Mouse (Mus musculus) granulocyte monocyte progenitor cell, adult 5-6 weeks (primary cell): ENCODE results near the gene Ppy. TPM values are rescaled to one million over a fixed set of nuclear protein-coding genes. Genes with fewer than 3 reads are reported as not detected.

Experiments used
- ATAC-seq: replicated peaks from 2 replicates; pipeline ENCODE4 v1.8.0; 2016; ENCODE audit warnings: mild to moderate bottlenecking, moderate TSS enrichment, inconsistent platforms; ENCODE audit not compliant: poor library complexity, severe bottlenecking
- total RNA-seq, 2 experiments: library from RNA; stranded (forward) in 1 of 2; stranded (reverse) in 1 of 2; fragments of 200-712, 200-1000 nt in 1 of 2; fragments of >200 nt in 1 of 2; fragmentation: Nextera tagmentation in 1 of 2; gene quantifications; 2 replicates each; pipeline ENCODE4 v1.2.3; 2014 to 2017

Gene Ppy
- total RNA-seq, 2 experiments from 2014 or later, result not detected

DNA sequence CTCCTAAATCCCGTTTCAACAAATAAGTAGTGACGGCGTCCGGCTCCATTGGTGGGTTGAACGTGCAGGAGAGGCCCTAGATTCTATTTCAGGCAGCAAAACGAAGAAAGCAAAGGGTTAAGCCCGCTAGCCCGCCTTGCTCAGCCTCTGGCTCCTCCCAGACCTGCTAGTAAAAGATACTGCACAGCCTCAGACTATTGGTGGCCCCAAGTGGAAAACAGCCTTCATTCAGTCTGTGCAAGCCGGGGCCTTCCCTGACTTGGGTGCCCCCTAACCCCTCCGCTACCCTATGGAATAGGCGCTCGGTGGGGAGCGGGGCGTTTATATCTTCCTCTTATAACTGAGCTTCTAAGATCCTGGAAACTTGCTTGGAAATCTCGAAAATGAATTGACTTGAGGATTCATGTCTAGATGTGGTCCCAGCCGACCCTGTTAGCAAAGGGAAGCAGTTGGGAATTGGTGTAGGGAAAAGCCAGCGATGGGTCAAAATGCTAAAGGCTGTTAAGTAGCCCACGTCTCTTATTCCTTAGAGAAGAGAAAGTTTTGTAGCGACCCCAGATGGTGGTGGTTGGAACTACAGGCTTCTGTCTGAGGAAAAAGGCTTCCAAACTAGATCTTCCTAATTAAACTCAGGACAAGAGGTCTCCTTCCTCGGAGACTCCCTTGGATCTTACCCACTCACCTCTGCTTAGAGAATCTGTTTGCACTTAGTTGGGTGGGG lies 11.9 kb downstream of the Ppy start:
- ATAC-seq, result peak; percentile 20; the same call in 1 of the 2 replicates

DNA sequence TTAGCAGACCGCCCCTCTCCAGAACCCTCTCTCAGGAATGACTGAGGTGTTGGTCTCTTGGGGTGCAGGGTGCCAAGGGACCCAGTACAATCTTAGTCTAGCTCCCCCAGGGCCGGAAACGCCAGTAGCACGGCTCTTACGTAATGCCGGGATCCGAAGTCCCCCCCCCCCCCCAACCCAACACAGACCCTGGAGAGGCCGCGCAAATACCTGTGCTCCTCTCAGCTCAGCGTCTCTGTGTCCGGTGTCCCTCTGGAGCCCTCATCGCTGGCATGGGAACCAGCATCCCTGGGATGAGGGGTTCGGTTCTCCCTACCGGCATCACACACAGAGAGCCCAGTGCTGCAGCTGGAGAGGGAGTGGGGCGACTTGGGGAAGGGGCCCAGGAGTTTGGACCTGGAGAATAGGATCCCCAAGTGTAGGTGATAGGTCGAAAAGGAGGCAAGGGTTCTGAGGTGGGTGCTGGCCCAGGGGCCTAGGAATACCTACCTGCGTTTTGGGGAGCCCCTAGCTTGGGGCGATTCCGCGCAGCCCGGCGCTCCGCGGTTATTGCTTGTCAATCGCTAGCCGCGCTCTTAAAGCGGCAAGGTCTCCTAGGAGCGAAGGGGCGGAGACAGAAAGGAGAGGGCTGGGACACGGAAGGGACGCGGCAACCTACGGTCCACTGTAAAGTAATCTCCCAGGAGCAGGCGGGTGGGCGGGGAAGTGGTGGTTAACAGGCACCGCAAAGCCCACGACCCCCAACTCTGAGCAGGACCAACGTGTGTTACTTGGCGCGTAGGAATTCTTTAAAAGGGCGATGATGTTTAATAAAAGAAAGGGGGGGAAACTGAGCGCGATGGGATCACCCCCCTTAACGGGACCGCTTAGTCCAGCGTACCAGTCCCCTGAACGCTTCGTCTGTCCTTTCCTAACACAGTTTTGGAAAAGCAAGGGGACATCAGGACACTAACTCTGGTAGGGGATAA lies 12.9 kb downstream of the Ppy start, which contains the start of gene Mpp2:
Mpp2 (minus strand) TSS at position 585 of the 968 bp plus-strand sequence.
- peak; percentile 43 for ATAC-seq

DNA sequence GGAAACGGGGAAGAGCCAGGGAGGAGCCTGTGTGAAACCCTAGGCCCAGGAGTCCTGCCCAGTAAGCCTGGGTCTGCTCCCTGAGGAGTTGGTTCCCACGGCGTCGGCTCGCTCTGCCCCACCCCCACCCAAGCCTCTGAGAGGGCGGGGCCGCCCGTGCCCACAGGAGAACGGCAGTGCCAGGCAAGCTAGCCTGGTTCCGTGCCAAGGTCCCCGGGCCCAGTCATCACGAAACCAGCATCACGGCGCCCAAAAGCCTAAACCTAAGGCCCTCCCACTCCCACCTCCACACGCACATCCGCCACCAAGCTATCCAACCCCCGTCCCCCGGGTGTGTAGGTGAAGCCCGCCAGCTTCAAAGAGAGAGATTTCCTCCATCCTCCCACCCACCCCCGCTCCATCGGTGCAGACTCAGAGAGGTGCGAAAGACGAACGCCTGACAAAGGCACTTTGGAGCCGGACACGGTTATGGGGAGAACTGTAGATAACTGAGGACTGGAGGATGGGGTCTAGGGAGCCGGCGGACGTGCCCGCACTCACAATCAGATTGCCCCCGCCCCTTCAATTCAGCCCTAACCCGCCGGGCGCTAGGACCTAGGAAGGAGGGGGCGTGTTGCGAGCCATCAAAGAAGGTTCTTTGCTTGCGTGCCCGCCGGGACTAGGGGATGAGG lies 13.9 kb downstream of the Ppy start:
- ATAC-seq, result peak; percentile 34

DNA sequence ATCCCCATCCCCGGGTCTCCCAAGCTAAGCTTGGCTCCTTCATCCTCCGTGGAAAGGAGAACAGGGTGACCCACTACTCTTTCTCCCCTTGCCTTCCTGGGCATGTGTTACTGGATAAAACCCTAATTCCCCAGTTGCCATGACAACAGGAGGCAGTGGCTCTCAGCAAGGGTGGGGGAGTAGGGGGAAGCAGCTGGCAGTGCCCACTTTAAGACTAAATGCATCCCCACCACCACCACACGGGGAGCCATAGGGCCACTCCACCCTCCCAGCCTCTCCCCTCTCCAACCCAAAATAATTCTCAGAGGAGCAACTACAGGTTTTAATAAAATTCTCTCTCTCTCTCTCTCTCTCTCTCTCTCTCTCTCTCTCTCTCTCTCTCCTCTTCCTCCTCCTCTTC lies 14.8 kb downstream of the Ppy start:
- ATAC-seq, result no peak

DNA sequence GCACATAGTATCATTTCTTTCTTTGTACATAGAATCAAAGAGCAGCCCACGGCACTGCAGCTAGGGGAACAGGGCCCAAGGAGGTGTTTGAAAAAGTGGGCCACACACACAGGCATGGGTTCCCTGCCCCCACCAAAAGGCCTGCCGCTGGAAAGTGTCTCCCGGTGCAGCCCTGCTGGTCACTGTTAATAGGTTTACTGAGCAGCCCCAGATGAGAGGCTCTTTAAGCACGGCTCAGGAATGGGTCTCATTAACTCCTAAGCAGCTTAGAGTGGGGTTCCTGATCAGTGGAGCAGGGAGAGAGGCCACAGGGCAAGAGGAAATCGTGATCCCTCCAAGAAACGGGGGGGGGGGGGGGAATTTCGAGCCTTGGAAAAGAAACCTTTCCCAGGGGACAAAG lies 17.0 kb downstream of the Ppy start:
- ATAC-seq, result no peak

DNA sequence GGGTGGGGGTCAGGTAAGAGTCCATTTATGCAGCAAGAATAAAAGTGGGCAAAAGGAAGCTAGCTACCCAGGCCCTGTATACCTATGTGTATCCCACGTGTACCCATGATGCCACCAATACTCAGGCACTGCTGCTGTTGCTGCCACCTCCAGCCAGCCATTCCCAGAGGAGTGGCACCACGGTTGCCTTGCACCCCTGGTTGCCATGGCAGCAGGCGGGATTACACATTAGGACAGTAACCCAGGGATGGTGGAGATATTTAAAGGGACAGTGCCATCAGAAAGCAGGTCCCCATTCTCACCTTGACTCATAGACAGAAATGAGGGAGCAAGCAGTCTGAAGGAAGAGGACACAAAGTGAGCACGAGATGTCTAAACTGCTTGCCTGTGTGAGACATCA lies 17.9 kb downstream of the Ppy start:
- ATAC-seq, result no peak

DNA sequence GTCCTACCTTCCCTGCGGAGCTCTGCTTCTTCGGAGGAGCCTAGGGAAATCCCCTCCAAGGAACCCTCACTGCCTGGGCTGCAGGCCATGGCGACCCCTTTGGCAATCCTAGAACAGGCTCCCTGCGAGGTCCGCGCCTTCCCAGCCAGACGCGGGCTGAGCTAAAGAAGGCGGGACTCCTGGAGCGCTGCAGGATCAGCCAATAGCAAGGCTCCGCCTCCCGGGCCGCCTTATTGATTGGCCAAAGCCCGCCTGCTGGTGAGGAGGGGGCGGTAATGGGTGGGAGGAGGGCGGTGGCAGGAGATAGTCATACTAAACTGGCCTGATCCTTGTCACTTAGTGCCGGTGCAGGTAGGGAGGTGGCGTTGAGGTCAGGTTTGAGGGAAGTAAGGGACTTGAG lies 18.8 kb downstream of the Ppy start:
- peak; percentile 29; the same call in 1 of the 2 replicates for ATAC-seq

DNA sequence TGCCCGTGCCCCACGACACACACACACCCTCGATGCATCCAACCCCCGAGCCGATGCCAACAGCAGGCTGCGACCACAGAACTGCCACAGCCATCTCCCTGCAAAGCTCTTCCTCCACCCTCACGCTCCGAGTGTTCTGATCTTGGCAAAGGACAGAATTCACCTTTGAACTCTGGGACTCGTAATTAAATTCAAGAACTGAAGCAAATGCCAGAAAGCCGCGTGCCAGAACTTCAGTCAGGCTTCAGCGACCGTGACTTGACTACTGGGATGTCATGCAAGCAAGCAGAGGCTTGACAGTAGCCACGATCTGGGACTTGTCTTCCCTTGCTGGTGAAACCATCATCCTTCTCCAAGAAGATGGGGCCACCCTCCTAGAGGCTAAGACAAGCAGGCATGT lies 27.4 kb downstream of the Ppy start:
- ATAC-seq, result no peak

DNA sequence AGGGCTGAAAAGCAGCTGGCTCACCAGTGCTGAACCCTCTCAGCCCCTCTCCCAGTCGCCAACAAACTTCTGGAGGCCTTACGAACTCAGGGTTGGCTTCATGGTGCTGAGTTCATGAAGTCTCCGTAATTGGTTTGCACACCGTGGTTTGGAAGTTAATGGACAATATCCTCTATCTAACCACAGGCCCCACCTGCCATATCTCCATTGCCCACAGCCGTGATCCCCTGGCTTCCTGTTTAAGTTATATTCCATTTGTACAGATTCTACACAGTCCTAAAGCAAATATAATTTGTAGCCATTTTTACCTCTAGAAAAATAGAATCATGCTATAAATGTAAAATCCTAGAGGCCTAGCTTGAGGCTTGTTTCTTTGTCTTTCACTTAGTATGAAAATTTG lies 28.4 kb downstream of the Ppy start:
- no peak for ATAC-seq

DNA sequence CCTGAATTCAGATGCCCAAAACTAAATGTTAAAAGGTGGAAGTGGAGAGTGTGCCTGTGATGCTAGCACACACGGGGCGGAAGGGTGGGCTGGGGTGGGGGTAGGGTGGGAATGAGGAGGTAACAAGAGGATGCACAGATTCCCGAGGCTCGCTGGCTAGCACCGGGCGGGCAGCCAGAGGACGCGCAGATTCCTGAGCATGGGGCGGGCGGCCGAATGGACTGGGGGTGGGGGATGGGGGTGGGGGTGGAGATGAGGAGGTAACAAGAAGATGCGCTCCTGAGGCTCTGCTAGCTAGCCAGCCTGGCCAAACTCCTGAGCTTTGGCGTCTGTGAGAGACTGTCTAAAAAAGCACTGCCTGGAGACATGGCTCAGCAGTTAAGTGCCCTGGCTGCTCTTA lies 30.7 kb downstream of the Ppy start:
- no peak for ATAC-seq

DNA sequence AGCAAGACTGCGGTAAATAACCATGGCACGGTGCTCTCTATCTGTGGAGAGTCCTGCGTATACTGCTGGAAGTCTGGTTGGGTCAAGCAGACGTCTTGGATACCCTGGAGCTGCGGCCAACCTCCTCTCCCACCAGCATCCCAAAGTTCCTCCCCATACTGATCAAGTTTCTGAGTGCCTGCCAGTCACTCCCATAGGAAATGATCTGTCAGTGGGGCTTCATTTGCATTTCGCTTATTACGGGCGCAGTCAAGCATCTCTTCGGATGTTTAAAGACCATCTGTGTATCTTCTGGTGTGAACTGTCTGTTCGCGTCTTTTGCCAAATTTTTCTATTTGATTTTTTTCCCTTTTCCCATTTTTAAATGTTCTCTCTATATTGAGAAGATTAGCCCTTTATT lies 31.5 kb downstream of the Ppy start:
- no peak for ATAC-seq

DNA sequence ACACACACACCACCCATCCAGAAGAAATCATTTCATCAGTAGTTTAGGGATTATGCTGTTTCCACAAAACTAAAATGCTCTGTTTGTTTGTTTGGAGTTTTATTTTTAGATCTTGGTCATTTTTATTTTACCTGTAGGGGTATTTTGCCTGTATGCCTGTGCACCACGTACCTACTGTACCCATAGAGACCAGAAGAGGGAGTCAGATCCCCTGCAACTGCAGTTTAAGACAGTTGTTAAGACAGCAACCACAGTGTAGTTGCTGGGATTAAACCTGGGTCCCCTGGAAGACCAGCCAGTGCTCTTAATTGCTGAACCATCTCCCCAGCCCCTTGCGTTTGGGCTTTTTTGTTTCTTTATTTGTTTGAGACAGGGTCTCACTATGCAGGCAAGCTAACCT lies 32.1 kb downstream of the Ppy start:
- no peak for ATAC-seq

DNA sequence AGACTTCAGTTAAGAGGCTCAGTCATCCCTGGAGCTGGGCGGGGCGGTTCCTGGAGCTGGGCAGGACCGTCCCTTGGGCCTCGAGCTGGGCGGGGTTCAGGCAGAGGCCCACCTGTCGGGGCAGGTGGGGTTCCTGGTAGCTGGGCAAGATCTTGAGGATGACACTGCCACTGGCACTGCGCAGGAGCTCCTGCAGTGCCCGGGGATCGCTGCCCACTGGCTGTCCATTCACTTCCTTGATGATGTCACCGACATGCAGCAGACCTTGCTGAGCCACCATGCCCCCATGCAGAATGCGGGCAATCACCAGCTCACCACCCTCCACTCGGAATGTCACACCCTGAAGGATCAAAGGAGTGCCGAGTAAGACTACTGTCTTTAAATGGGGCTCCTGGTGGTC lies 38.0 kb downstream of the Ppy start:
- no peak for ATAC-seq

DNA sequence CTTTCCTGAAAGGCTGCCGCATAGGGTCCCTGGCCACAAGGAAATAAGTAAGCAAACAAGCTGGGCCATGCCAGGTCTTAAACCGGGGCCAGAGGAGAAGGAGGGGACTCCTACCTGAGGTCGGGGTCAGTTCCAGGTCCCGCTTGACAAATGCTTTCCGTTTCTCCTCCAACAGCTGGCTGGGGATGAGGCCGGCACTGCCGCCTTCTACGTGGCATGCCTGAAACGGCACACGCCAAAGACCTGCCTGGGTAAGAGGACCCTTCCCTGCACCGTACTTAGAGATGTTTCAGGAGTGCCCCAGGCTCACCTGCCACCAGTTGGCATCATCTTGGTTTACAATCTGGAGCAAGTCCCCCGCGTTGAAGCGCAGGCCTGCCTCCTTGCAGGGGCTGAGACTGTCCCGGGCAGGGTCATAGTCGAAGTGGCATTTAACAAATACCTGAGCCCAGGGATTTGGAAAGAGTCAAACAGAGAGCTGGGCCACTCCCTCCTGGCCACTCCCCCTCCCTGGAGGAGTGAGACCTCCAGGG lies 39.1 kb downstream of the Ppy start:
- ATAC-seq, result no peak

DNA sequence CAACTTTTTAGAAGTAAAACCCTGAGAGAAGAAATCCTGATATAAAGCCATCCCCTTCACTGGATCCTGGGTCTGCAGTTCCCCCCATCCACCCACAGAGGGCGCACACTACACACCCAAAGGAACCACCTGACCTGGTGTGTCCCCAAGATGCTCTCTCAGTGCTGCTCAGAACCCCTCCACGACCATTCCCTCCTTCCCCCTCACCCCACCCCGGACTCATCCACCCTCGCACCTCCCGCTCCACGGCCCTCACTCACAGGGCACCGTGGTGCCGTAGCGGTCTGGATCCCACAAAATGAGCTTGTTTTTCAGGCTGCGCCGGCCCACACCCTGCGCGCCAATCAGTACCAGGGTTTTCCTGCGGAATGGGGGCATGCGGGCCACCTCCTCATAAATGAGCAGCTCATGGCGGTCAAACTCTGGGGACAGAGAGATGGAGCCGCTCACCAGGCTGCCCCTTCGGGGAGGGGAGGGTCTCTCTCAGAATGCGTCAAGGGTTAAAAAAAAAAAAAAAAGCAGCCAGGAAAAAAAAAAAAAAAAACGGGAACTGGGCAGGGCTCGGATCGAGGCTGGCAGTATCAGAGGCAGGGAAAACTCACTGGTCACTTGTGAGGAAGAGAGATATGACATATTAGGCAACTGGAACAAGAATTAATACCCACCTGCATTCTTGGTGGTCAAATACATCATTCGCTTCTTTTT lies 39.7 kb downstream of the Ppy start:
- peak; percentile 76 for ATAC-seq

DNA sequence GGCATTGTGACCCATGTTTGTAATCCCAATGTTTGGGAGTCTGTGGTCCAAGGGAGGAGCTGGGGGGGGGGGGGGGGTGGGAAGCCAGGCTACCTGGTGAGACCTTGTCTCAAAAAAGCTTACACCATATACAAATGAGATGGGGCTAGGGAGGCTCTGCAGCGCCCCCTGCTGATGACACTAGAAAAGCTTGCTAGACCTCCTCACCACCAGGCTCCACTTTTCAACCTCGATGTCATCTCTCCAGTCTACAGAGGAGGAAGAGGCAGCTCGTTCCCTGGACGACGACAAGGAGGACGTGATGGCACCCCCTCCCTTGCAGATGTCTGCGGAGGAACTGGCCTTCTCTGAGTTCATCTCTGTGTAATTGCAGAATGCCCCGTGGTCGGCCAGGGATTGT lies 47.3 kb downstream of the Ppy start:
- peak; percentile 56 for ATAC-seq

DNA sequence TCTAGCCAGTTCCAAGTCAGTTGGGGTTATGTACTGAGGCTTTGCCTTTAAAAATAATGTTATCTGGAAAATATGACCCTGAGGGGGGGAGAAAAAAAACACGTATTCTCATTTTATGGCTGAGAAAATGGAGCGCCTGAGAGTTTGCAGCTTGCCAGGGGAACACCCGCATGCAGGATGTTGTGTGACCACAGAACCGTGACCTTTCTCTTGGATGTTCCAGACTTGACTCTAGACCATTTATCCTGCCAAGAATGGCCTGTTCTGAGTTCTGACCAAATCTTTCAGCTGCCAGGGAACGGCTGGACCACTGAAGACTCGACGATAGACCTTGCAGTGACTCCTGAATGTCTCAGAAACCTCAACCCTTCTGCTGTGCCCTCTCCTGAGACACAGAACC lies 47.9 kb downstream of the Ppy start:
- no peak for ATAC-seq

DNA sequence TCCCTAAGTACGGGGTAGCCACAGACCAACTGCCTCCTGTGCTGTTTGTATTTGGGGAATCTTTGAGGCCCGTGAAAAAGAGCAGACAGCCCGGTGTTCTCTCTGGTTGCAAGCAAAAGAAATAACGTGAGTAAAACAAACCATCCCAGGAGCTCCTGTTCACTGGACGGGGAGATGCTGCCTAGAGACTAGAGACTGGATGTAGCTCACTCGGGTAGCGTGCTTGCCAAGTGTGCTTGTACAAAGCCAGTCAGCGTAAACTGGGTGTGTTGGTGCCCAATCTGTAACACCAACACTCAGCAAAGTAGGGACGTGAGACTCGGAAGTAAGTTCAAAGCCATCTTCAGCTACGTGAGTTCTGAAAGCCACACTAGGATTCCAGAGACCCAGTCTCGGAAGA lies 48.4 kb downstream of the Ppy start:
- ATAC-seq, result no peak

DNA sequence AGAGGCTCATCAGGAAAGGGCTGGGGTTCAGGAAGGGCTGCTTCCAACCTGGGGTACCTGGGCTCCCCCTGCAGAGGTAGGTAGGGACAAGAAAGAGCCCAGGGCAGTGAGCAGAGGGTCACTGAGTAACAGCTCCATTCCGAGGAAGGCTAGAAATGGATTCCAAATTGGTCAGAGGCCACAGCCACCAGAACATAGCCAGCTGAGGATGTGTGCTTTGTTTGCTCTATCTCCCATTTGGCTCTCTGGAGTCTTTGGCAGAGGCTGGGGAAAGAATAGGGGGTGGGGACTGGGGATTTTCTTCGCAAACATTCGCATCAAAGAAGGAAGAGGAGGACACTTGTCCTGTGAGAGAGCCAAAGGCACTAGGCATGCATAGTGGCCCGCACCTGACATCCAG lies 49.2 kb downstream of the Ppy start:
- no peak for ATAC-seq

DNA sequence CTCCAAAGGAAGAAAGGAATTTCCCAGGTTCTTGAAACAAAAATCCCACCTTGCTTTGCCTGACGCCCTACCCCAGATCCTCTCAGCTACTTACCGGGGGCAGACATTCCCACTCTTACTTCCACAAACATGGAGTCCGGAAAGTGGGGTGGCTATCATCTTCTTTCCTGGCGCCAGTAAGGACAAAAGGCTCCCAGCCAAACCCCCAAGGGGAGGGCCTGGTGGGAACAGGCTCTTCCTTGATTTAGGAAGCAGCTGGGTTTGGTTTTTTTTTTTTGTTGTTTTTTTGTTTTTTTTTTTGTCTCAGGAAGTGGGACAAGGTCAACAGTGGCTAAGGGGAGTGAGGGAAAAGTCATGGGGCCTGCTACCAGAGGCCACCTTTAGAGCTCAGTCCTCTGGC lies 49.6 kb downstream of the Ppy start:
- ATAC-seq, result no peak
